Mouse (Mus musculus) neutrophil, adult 5-6 weeks (primary cell): ENCODE data around the gene Slc44a3. TPM values are rescaled to one million over a fixed set of nuclear protein-coding genes. Genes with fewer than 3 reads are reported as not detected.

Source experiments
- ATAC-seq: fragments of 151-379, 151-347 bp; 2 replicates; pipeline ENCODE4 v1.8.0; 2017; ENCODE audit warnings: mild to moderate bottlenecking, moderate TSS enrichment; ENCODE audit not compliant: insufficient number of reproducible peaks, poor library complexity, low FRiP score, severe bottlenecking; ENCODE audit errors: extremely low read depth
- total RNA-seq: library from RNA; stranded (forward); fragments of 200-1000 nt; gene quantifications from 2 replicates; pipeline ENCODE4 v1.2.3, GENCODE M21; 2017

Slc44a3 gene
- total RNA-seq, 1 experiment from 2014 or later: not detected

- ATAC-seq: no peak
Measured at GRCm38 (mm10) chr3:121439623-121440161, 92.5 kb downstream of the Slc44a3 start.

GRCm38 (mm10) chr3:121437996-121438395, 94.2 kb downstream of the Slc44a3 start:
- ATAC-seq: no peak

- no peak for ATAC-seq
Measured at GRCm38 (mm10) chr3:121437070-121437469, 95.1 kb downstream of the Slc44a3 start.

- no peak for ATAC-seq
Measured at GRCm38 (mm10) chr3:121435296-121435695, 96.9 kb downstream of the Slc44a3 start.

- ATAC-seq: no peak
Measured at GRCm38 (mm10) chr3:121433968-121434533, 98.2 kb downstream of the Slc44a3 start.

DNA sequence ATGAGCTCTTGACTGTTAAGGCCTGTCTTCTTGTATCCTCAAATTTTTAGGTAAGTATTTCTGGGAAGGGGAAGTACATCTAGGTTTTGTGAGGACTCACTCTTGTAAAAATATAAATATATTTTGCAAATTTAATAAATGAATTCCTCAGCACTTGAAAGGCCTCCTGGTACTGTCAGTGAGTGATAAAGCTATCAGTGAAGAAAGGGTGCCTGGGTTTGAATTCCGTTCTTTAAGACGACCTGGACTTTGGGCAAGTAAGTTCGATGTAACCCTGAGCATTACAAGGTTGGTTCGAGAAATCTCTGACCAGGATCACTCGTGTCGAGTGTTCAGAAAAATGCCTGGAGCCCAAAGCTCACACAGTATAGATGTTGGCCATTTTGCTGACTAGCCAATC, 98.8 kb downstream of the Slc44a3 start:
- ATAC-seq: no peak

DNA sequence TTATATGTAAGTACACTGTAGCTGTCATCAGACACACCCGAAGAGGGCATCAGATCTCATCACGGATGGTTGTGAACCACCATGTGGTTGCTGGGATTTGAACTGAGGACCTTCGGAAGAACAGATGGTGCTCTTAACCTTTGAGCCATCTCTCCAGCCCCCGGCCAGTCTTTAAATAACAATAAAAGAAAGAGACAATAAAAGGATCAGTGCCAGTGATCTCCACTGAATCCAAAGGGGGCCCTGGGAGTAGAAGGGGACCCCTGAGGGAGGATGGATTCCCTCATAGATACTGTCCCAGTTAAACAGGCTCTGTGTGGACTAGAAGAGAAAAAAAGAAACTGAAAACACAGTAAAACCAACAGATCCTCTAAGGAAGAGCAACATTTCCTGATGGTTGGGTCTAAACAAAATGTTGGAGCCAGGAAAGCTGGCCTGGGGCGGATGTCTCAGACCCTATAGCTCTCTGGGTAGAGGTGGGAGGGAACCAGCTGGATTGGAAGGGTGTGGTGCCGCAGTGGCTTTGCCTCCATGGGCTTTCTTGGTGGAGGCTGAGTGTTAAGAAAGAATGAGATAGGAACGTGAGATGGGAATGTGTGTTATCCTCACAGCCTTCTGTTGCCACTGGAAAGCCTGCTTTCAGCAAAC, 101.8 kb downstream of the Slc44a3 start:
- no peak for ATAC-seq

GRCm38 (mm10) chr3:121429469-121429868, 102.7 kb downstream of the Slc44a3 start:
- ATAC-seq: no peak

GRCm38 (mm10) chr3:121428696-121429259, 103.4 kb downstream of the Slc44a3 start:
- no peak for ATAC-seq

DNA sequence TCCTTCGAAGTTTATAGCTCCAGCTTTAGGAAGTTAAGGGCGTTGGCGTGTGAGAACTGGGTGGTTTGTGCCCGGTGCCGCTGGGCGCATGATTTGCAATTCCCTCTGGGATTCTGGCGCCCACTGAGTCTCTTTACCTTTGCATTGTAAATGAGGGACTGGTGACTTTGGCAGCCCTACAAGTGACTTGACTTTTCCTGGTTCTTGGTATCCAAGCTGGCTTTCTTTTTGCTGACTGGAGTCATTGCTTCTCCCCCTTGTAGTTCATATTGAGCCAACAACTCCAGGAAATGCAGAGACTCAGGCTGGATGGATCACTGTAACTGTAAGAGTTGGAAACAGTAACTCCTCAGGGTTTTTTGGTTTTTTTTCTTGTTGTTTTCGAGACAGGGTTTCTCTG, 104.0 kb downstream of the Slc44a3 start:
- no peak for ATAC-seq

- ATAC-seq: no peak
Measured at GRCm38 (mm10) chr3:121427520-121427908, 104.7 kb downstream of the Slc44a3 start.

GRCm38 (mm10) chr3:121426621-121427519, 105.3 kb downstream of the Slc44a3 start:
- ATAC-seq: peak; percentile 65

GRCm38 (mm10) chr3:121425861-121426620, 106.2 kb downstream of the Slc44a3 start, which contains the start of gene Cnn3:
Cnn3 (plus strand) TSS chr3:121426497.
- peak; percentile 63 for ATAC-seq

DNA sequence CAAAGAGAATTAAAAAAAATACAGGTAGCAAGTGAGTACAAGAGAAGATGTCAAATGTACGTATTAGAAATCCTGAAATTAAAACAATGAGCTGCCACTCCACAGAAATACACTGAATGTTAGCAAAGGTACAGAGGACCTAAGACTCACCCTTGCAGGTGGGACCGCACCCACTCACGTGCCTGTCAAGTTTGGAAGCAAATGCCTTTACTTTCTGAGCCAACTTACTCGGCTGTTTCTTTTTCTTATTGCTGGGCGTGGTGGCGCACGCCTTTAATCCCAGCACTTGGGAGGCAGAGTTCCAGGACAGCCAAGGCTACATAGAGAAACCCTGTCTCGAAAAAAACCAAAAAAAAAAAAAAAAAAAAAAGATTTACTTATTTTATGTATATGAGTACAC, 109.8 kb downstream of the Slc44a3 start:
- ATAC-seq: no peak

DNA sequence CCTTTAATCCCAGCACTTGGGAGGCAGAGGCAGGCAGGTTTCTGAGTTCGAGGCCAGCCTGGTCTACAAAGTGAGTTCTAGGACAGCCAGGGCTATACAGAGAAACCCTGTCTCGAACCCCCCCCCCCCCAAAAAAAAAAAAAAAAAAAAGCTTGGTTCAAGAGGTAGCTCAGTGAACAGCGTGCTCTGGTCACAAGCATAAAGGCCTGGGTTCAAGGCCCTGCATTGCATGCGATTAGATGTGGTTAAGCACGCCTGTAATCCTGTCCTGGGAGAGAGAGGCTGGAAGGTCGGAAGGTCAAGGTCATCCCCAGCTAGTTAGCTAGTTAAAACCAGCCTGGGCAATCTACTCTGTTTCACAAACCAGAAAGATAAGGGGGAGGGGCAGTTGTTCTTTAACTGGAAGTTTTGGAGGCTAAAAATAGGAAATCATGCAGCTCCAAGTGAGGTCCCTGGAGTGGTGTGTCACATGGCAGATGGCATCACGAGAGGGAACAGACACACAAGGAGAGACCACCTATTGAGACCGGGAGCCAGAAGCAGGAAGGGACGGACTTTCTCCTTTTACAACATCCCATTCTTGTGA, 113.3 kb downstream of the Slc44a3 start:
- no peak for ATAC-seq

GRCm38 (mm10) chr3:121418251-121418601, 114.0 kb downstream of the Slc44a3 start:
- ATAC-seq: no peak

DNA sequence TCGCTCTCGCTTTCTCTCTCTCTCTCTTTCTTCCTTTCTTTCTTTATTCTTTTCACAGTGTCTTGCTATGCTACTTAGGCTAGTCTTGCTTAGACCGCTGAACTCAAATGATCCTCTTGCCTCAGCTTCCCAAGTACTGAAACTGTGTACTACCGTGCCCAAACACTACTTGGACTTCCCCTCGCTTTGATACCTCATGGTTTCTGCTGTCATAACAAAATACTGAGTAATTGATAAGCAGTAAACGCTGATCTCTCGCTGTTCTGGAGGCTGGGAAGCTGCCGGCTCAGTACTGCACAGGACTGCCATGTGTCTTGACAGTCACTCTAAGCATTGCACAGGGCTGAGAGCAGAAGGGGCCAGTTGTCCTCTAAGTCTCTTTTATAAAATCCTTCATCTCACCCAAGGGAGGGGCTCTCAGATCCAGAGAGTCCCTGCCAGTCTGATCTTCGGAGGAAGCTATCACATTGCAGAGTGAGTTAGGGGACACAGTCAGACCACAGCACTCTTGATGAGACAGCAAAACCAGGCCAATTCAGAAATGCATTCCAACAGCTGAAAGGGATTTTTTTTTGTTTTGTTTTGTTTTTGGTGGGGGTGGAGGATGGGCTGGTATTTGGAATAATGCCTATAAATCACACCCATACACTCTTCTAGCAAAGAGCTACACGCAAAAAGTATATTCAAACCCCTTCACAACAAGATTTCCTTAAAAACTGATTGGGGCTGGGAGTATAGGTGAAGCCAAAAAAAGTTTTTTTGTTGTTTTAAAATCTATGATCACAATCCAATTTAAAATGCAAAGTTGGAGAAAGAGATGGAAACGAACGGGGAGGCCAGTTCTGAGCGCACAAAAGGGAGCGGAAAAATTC, 114.6 kb downstream of the Slc44a3 start:
- ATAC-seq: no peak
